Mouse (Mus musculus) adrenal gland (tissue): ENCODE measurements around the gene Tsc2.

Experiments used
- microRNA-seq, 2 experiments: library from miRNA; unstranded; fragments of <30 nt; microRNA quantifications; one replicate each; pipeline ENCODE4; 2019

Tsc2 gene

Small RNA genes lying within 50 kb of the gene (microRNA-seq; reads per million reads assigned to microRNA genes)
- gene Gm24589, result 0.23 to 1.2 reads per million in 2 experiments
